Mouse (Mus musculus) heart, embryonic 13.5 days (tissue): Measurements from ENCODE around the gene Hadha. TPM values are rescaled to one million over a fixed set of nuclear protein-coding genes. Genes with fewer than 3 reads are reported as not detected.

Experiments
- ATAC-seq: fragments of 200-750 bp; cut with Nextera tagmentation; 2 replicates; pipeline ENCODE4 v1.8.0; 2017; ENCODE audit warnings: moderate TSS enrichment; ENCODE audit not compliant: insufficient number of reproducible peaks, low FRiP score, low TSS enrichment; ENCODE audit errors: extremely low read depth
- H3K27ac ChIP-seq: fragments of 300-500 bp; sonication (generic); replicated peaks from 2 replicates; pipeline ENCODE4 v1.5.1; 2015; ENCODE audit warnings: moderate library complexity, mild to moderate bottlenecking, inconsistent platforms
- H3K27me3 ChIP-seq: fragments of 300-500 bp; sonication (generic); replicated peaks from 2 replicates; pipeline ENCODE4 v1.6.1; 2015; ENCODE audit warnings: mild to moderate bottlenecking, inconsistent platforms
- H3K36me3 ChIP-seq: fragments of 300-500 bp; sonication (generic); 2 replicates; pipeline ENCODE4 v1.6.1; 2015; ENCODE audit warnings: mild to moderate bottlenecking, inconsistent platforms
- H3K4me1 ChIP-seq: fragments of 300-500 bp; sonication (generic); 2 replicates; pipeline ENCODE4 v1.6.1; 2015; ENCODE audit warnings: inconsistent platforms
- H3K4me2 ChIP-seq: fragments of 300-500 bp; sonication (generic); 2 replicates; pipeline ENCODE4 v1.6.1; 2015; ENCODE audit warnings: inconsistent platforms, mild to moderate bottlenecking, moderate library complexity
- H3K4me3 ChIP-seq: fragments of 300-500 bp; sonication (generic); 2 replicates; pipeline ENCODE4 v1.5.1; 2015; ENCODE audit warnings: moderate library complexity, mild to moderate bottlenecking, inconsistent platforms
- H3K9ac ChIP-seq: fragments of 300-500 bp; sonication (generic); 2 replicates; pipeline ENCODE4 v1.6.1; 2015; ENCODE audit warnings: inconsistent platforms, mild to moderate bottlenecking, moderate library complexity
- H3K9me3 ChIP-seq: fragments of 300-500 bp; sonication (generic); 2 replicates; pipeline ENCODE4 v1.6.1; 2016; ENCODE audit warnings: inconsistent platforms
- WGBS: fragments of 180-500 bp; shearing (Covaris S2); methylation state at CpG from one replicate; pipeline ENCODE4 v1.1.7; 2015; ENCODE audit warnings: mixed read lengths; 5-methylcytosine and 5-hydroxymethylcytosine counted together
- polyA plus RNA-seq: library from polyadenylated mRNA; unstranded; fragments of >200 nt; fragmentation: Nextera tagmentation; extraction: Ambion mirVana; gene quantifications from 2 replicates; pipeline ENCODE4 v1.2.1, GENCODE M21; 2015

The Hadha gene
- polyA plus RNA-seq, 1 experiment from 2014 or later: 212 TPM

DNA sequence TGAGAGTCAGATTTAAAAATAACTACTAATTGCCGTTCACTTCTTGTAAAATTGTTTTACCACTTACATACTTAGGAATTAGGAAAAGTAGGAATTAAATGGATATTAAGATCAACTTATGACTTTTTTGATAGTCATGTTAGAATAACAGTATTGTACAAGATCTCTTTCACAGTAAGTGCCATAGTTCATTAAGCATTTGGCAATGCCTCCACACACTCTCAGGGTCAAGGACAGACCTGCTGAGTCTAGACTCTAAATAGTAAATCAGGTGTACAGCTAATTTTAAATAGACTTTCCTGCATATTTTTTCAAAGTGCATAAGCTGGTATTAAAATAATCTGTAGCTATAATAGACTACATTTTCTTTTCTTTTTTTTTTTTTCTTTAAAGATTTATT, 2.5 kb downstream of the Hadha start:
- 75% methylated on average over 1 of the region's 1 CpGs for WGBS
- Histone ChIP-seq H3K36me3 (peaks cover 18% of the 10 kb centered on the region), H3K27ac (no peak overlapping the region), H3K9ac (no peak overlapping the region), H3K9me3 (no peaks in the 10 kb centered on the region), H3K4me1 (peaks cover 43% of the 10 kb centered on the region), H3K4me3 (no peak overlapping the region), H3K4me2 (peak overlapping the region; percentile 30; the same call in 1 of the 2 replicates), H3K27me3 (no peaks in the 10 kb centered on the region)
- no peak for ATAC-seq

DNA sequence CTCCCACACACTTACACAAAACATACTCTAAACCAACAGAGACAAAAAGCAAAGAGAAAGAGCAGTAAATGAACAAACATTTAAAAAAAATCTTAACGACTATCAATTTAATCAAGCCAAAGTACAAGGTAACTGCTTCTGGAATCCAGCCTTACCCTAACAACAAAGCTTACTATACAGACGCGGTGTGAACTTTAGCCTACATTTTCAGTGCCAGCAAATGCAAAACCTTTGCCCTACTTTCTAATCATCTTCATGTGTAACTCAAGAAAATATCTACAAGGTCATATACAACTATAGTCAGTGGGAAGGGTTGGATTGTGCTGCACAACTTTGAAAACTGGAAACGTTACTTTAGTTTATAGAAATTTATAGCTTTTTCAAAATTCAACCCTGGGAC, 3.0 kb downstream of the Hadha start:
- Histone ChIP-seq H3K9ac (no peak overlapping the region), H3K27ac (no peak overlapping the region; the same call in 1 of the 2 replicates), H3K9me3 (no peaks in the 10 kb centered on the region), H3K36me3 (peaks cover 22% of the 10 kb centered on the region), H3K4me3 (no peak overlapping the region), H3K4me2 (peak overlapping the region; percentile 30; the same call in 1 of the 2 replicates), H3K4me1 (peaks cover 43% of the 10 kb centered on the region), H3K27me3 (no peaks in the 10 kb centered on the region)
- no peak for ATAC-seq
- WGBS: 76% methylated on average over 4 of the region's 4 CpGs

DNA sequence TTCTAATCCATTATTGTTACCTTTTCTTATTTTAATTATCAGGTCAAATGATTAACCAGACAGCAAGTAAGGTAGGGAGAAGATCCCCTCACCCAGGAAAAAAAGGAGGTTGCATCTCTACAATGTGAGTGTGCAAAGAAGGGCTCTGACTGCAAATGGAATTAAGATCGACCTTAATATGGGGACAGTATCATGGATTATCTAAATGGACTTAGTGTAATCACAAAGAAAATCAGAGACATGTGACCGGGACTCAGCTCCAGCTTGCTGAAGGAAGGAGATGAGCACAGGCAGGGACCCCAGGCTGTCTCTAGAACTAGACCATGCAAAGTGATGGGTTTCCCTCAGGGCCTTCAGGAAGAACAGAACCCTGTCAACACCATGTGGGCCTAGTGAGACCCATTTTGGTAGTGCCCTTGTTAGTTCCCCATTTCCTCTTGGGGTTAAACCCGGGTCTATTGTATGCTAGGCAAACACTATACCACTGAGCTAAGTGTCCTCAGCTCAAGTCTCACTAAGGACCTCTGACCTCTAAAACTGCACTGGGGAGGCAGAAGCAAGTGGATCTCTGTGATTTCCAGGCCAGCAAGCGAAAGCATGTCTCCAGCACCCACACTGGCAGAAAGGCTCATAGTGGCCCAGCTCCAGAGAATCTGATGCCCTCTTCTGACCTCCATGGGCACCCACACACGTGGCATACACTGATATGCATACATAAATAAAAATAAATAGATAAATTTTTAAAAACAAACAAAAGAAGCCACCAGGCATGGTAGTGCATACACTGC, 6.6 kb downstream of the Hadha start:
- 80% methylated on average over 5 of the region's 5 CpGs for WGBS
- Histone ChIP-seq H3K4me1 (peaks cover 26% of the 10 kb centered on the region), H3K4me3 (no peak overlapping the region), H3K4me2 (no peak overlapping the region), H3K9me3 (no peaks in the 10 kb centered on the region), H3K27ac (no peak overlapping the region), H3K27me3 (no peaks in the 10 kb centered on the region), H3K36me3 (peaks cover 55% of the 10 kb centered on the region), H3K9ac (no peak overlapping the region)
- no peak for ATAC-seq

DNA sequence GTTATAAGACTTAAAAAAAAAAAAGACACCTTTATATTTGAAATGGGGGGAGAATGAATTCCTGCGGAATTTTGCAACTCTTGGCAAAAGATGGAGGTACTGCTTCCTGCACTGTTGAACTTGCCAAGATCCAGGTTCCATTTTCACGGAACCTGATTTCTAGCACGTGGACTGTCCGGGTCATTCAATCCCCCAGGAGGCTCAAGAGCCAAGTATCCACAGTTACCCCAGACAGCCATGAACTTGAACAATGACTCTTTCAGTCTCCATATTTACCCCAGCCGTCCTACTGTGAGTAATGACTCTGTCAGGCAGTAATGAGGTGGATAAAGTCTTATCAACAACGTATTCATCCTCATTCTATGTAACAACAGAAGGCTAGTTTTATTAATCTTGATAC, 8.4 kb downstream of the Hadha start:
- ATAC-seq: no peak
- H3K4me3 ChIP-seq: no peak overlapping the region
- H3K4me2 ChIP-seq: no peak overlapping the region
- H3K36me3 ChIP-seq: peaks cover 73% of the 10 kb centered on the region
- no peaks in the 10 kb centered on the region for H3K27me3 ChIP-seq
- H3K27ac ChIP-seq: no peak overlapping the region
- no peak overlapping the region for H3K9ac ChIP-seq
- no peaks in the 10 kb centered on the region for H3K9me3 ChIP-seq
- WGBS: 89% methylated on average over 6 of the region's 6 CpGs
- peaks cover 15% of the 10 kb centered on the region for H3K4me1 ChIP-seq

DNA sequence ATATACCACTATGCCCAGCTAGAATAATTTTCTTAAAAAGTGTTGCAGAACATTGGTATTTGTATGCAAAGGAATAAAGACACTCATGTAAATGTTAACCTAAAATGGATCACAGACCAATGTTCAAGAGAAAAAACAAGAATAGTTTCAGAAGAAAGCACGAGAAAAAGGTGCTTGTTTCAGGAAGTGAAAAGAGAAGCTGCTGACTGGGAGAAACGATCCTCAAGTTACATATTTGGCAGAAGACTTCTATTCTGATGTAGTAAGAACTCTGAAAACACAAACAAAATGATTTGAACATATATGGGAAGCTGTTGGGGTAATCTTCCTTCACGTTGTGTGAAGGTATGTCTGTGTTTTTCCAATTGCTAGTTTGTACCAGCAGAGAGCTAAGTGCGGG, 16.8 kb downstream of the Hadha start:
- no peak overlapping the region for H3K4me3 ChIP-seq
- no peaks in the 10 kb centered on the region for H3K27me3 ChIP-seq
- H3K27ac ChIP-seq: no peak overlapping the region
- no peak overlapping the region for H3K9ac ChIP-seq
- H3K9me3 ChIP-seq: no peaks in the 10 kb centered on the region
- WGBS: 87% methylated on average over 4 of the region's 4 CpGs
- peaks cover 94% of the 10 kb centered on the region for H3K36me3 ChIP-seq
- ATAC-seq: no peak
- H3K4me1 ChIP-seq: no peaks in the 10 kb centered on the region
- H3K4me2 ChIP-seq: no peak overlapping the region

DNA sequence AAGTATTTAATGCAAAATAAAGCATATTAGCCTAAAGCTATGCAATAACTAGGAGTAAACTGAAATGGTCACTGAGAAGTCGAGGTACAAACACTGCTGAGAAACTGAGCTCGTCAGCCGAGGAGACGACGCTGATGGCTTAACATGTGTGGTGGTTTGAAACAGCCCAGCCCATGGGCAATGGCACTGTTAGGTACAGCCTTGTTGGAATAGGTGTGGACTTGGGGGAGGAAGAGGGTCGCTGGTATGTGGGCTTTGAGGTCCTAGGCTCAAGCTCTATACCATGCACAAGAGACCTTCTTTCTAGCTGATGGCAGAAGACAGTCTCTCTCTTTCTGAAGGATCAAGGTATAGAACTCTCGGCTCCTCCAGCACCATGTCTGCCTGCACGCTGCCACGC, 17.7 kb downstream of the Hadha start:
- Histone ChIP-seq H3K4me1 (no peaks in the 10 kb centered on the region), H3K27ac (no peak overlapping the region), H3K4me2 (no peak overlapping the region), H3K36me3 (peaks cover 94% of the 10 kb centered on the region), H3K9me3 (no peaks in the 10 kb centered on the region), H3K27me3 (no peaks in the 10 kb centered on the region), H3K4me3 (no peak overlapping the region), H3K9ac (no peak overlapping the region)
- no peak for ATAC-seq
- 90% methylated on average over 9 of the region's 9 CpGs for WGBS

DNA sequence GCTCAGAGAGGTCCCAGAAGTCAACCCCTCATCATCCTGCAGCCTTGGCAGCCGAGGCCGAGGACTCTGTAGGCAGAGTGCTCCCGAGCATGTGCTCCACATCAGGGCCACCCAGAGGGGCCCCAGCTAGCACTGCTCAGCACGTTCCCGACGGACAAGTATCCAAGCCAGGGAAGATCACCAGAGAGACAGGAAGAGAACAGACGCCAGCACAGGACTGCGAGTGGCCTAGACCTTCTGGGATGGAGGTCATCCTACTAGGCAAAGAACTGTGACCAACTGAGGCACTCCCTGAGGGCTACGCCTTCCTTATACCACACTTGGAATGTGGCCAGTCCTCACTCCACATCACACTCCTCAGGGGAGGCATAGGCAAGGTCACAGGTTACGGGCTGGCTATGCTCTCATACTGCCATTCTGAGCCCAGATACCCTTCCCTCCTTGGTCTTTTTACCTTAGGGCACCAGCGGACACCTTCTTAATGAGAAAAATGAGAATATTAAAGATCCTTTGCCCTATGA, 19.2 kb downstream of the Hadha start:
- Histone ChIP-seq H3K36me3 (peaks cover 92% of the 10 kb centered on the region), H3K4me3 (no peak overlapping the region), H3K27me3 (no peaks in the 10 kb centered on the region), H3K9me3 (no peaks in the 10 kb centered on the region), H3K4me1 (no peaks in the 10 kb centered on the region), H3K9ac (no peak overlapping the region), H3K4me2 (no peak overlapping the region), H3K27ac (no peak overlapping the region)
- no peak for ATAC-seq
- WGBS: 90% methylated on average over 11 of the region's 11 CpGs

DNA sequence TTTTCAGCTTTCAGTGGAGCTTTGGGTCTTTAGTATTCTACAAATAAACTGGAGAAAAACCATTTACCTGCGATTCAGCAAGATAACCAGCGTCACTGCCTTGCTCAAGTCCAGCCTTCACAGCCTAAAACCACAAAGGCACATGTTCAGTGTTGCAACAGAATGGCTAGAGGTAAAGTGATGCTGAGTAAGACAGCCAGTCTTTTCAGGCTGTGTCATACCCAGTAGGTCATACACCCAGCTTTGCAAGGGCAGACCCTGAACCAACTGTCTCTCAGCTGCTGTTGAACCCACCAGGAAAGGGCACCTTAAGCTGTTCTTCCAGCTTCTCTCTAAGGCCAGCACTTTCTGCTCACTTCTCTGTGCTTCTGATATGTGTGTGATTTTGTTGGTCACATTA, 22.8 kb downstream of the Hadha start:
- Histone ChIP-seq H3K4me3 (no peak overlapping the region), H3K4me2 (no peak overlapping the region), H3K9me3 (no peaks in the 10 kb centered on the region), H3K4me1 (no peaks in the 10 kb centered on the region), H3K27ac (no peak overlapping the region), H3K36me3 (peaks cover 92% of the 10 kb centered on the region), H3K9ac (no peak overlapping the region), H3K27me3 (no peaks in the 10 kb centered on the region)
- WGBS: 88% methylated on average over 2 of the region's 2 CpGs
- ATAC-seq: no peak

DNA sequence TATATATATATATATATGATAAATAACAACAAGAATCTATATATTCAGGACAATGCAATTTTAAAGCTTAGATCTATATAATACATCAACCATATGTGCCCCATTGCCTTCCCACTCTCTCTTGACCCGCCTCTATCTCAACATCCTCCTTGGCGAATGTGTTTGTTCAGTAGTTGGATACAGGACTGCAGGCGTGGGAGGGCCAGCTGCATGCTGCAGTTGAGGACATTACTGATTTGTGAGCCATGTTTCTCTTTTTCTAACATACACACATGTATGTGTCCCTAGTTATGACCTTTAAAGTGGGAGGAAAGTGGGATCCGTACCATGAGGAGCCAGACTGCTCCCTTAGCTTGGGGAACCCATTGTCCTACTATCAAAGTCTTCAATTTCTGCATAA, 23.7 kb downstream of the Hadha start:
- WGBS: 88% methylated on average over 4 of the region's 4 CpGs

DNA sequence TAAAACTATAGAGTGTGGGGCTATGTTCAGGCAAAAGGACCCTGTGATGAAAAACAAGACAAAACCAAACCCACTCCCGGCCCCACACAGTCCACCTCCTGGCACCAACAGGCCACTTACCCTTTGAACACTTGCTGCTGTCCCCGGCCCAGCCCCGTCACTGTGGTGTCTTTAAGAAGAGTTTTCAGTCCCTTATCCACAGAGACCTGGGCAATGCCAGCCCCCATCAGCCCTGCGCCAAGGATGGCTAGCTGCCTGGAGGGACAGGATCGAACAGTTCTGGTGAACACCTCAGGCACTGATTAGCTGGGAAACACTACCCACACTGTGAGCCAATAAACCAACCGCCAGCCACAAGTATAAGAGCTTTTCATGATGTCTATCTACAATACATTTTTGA, 26.3 kb downstream of the Hadha start:
- no peak for ATAC-seq
- no peaks in the 10 kb centered on the region for H3K9me3 ChIP-seq
- no peak overlapping the region for H3K4me2 ChIP-seq
- no peak overlapping the region for H3K27ac ChIP-seq
- no peaks in the 10 kb centered on the region for H3K27me3 ChIP-seq
- peaks cover 95% of the 10 kb centered on the region for H3K36me3 ChIP-seq
- 91% methylated on average over 6 of the region's 6 CpGs for WGBS
- no peaks in the 10 kb centered on the region for H3K4me1 ChIP-seq
- H3K9ac ChIP-seq: no peak overlapping the region
- H3K4me3 ChIP-seq: no peak overlapping the region

More for the DNA sequence above, 23.7 kb downstream of the Hadha start:
- H3K27ac ChIP-seq: no peak overlapping the region
- peaks cover 95% of the 10 kb centered on the region for H3K36me3 ChIP-seq
- no peaks in the 10 kb centered on the region for H3K4me1 ChIP-seq
- H3K27me3 ChIP-seq: no peaks in the 10 kb centered on the region
- H3K4me3 ChIP-seq: no peak overlapping the region
- H3K4me2 ChIP-seq: no peak overlapping the region
- H3K9ac ChIP-seq: no peak overlapping the region
- no peak for ATAC-seq
- no peaks in the 10 kb centered on the region for H3K9me3 ChIP-seq

DNA sequence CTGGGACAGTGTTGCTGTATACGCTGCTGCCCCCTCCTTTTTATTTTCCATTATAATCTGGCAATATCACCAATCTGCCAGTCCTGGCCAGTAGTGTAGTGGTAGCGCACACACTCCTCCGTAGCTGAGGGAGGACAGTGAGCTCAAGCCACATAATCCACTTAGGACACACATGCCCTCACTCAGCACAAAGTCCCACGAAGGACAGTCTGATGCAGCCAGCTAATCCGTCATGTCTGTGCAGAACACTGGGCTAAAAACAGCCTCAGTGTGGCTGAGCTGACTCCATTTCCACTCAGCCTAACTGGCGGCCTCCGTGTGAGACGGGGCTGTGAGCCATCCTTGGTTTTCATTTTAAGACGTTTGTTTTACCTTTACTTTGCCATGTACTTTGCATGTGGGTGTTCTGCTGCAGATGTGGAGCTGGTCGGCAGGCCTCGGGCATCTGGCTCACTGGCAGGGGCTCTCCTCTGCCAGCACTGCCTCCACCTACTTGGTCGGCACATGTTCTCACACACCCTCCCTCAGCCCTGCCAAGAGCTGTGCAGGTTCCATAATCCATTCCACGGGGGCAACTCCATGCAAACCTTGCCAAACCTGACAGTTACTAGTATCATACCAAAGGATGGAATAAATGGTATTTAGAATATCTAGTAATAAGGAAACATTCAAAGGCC, 26.9 kb downstream of the Hadha start:
- H3K9me3 ChIP-seq: no peaks in the 10 kb centered on the region
- H3K27me3 ChIP-seq: no peaks in the 10 kb centered on the region
- H3K4me3 ChIP-seq: no peak overlapping the region
- H3K36me3 ChIP-seq: peaks cover 95% of the 10 kb centered on the region
- H3K4me2 ChIP-seq: no peak overlapping the region
- no peak for ATAC-seq
- H3K4me1 ChIP-seq: no peaks in the 10 kb centered on the region
- no peak overlapping the region for H3K27ac ChIP-seq
- WGBS: 88% methylated on average over 13 of the region's 13 CpGs
- no peak overlapping the region for H3K9ac ChIP-seq
